Mouse (Mus musculus): ENCODE data around the gene Iqcn.

Iqcn gene

DNA sequence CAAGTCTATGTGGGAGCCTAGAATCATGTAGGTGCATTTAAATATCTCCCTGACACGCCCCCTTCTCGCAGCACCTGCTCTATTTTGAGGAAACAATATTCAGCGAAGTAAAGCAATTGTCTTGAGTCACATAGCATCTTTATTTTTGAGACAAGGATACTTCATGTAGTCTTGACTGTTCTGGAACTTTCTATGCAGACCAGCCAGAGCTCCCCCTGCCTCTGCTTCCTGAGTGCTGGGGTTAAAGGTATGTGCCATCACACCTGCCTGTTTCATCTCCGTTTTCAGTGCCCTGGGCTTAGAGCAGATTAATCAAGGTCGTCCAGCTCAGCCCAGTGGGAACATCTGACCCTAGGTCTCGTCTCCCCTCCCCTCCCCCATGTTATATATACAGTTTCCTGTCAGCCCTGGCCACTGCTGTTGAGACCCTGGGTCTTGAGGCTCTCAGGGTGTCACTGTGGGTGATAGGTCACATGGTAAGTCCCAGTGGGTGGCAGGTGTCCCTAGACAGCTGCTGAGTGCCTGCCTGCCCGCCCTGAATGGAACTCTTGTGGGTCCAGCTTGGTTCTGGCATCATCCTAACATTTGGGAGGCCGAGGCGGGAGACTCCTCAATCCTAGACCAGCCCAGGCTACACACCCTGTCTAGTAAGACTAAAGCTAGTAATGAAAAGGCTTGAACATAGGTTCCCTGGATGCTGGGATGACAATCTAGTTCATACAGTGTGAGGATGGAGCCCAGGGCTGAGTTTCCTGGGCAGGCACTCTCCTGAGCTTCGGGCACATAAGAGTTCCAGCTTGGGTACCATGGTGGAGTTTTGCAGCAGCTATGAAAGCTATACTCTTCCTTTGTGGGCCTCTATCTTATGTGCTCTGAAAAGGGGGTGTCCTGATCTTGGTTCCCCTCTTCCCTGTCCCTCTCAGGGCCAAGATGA, 1.9 kb upstream of the Iqcn start:
- DNase-seq = peak; percentile 96

DNA sequence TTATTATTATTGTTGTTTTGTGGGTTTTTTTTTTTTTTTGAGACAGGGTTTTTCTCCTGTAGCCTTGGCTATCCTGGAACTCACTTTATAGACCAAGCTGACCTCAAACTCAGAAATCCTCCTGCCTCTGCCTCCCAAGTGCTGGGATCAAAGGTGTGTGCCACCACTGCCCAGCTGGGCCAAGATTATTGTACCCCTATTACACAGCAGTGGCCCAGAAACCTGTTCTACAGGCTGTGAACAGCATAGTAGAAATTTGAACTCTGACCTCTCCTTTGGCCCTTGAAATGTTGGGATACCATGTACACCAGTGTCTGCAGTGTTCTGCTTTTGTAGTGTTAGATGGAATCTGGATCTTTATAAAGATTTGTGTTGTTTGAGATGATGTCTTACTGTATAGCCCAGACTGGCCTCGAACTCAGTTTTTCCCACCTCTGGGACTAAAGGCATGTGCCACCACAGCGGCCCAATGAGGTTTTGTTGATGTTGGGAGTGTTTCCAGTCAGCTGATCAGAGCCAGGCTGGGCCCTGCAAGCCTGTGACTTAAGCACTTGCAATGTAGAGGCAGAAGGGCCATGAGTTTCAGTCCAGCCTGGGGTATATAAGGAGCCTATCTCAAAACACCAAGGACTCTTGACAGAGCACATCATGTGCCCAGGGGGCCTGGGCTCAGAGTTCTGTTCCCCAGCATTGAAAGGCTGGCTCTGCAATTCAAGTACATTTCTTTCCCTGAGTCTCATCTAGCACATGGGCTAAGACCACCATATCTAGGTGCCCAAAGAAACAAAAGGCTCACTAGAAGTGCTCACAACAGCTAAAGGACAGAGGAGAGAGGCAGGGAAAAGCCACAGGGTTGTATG, 1.0 kb upstream of the Iqcn start:
- DNase-seq = peak; percentile 95

GRCm38 (mm10) chr8:70702842-70703182, 445 bp upstream of the Iqcn start:
- peak; percentile 99 for DNase-seq

DNA sequence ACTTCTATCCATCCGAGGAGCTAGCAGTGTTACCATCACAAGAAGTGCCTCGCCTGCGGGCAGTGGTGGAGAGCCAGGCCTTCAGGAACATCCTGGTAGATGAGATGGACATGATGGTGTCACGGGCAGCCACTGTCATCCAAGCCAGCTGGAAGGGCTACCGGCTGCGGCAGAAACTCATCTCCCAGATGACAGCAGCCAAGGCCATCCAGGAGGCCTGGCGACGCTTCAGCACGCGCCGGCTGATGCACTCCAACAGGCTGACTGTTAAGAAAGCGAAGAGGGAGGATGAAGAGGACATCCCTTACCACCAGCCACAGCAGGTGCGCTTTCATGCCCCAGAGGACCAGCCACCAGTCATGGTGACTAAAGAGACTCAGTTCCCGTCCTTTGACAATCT, 5.0 kb downstream of the Iqcn start:
- DNase-seq = peak; percentile 93

DNA sequence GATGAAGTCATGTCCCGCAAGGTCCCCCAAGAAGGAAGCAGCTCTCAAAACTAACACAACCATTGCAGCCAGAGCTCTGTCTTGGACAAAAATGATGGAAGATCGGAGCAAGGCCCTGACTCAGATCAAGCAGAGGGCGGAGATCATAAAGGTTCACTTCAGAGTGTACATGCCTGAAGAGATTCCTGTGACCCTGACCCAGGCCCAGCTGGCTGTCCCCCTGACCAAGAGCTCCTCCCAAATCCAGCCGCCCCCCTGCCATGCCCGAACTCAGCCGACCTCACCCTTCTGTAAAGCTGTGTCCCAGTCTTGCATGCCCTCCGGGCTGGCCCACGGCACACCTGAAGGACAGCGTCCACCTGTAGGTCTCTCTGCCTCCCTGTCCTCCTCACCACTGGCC, 6.5 kb downstream of the Iqcn start:
- peak; percentile 91 for DNase-seq

DNA sequence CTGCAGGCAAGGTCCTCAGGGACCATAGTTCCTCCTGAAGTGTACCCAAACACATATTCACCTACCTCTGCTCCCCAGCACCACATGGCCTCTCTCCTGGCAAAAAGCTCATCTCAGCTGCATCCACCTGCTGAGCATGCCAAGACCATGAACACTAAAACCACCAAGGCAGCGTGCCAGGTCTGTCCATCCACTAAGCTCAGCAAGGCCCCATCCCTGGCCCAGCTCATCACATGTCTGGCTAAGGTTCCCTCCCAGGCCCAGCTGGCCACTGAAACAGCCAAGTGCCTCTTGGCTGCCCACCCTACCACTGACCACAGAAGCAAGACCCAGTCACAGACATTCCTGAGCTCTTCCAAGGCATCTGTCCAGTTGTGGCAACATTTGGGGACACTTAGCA, 7.0 kb downstream of the Iqcn start:
- peak; percentile 97 for DNase-seq

DNA sequence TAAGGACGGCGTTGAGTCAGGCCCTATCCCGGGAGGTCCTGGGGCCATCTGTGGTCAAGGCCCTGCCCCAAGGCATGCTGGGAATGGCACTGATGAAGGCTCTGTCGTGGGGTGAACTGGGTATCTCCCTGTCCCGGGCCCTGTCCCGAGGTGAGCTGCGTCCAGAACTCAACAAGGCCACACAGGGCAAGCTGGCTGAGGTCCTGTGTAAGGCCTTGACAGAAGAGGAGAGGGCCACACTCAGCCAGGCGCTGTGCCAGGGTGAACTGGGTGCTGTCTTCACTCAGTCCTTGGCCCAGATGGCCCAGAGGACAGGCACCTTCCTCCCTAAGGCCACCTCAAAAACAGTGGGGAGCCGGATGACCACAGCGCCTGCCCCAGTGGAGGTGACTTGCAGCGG, 7.8 kb downstream of the Iqcn start:
- peak; percentile 93 for DNase-seq

GRCm38 (mm10) chr8:70713991-70714390, 10.7 kb downstream of the Iqcn start:
- peak; percentile 92 for DNase-seq

GRCm38 (mm10) chr8:70715086-70715485, 11.8 kb downstream of the Iqcn start:
- DNase-seq = peak; percentile 87

DNA sequence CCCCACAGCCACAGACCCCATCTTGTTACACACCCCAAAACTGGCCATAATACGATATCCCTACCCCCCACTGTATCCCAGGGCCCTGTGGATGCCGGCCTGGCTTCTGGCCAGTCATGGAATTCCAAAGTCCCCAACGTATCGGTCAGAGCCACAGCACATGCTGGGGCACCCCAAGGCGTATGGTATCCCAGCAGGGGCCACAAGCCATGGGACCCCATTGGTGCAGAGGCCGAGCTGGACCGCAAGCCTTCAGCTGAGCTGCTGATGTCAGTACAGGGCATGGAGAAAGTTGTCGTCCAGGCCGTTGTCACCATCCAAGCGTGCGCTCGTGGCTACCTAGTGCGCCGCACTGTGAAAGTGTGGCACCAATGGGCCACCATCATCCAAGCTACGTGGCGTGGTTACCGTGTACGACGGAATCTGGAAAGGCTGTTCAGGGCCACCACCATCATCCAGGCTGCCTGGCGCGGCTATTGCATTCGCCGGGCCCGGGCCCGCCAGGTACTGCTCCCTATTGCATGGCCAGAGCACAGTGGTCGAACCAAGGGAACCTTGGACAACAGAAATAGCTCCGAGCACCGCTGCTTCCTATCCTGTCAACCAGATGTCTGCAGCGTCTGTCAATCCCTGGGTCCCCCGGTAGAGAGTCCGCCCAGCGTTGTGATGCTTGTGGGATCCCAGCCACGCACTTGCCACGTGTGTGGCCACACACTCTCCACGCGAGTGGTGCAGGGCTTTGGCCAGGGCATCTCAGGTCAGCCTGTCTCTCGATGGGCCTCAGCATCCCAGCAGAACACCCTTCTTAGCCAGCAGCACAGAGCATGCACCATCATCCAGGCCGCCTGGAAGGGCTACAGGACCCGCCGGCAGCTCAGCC, 13.5 kb downstream of the Iqcn start:
- peak; percentile 92 for DNase-seq

GRCm38 (mm10) chr8:70718297-70718696, 15.0 kb downstream of the Iqcn start, which contains the start of gene Gm3336:
Gene Gm3336, plus strand, starts transcription at chr8:70718543.
- DNase-seq = peak; percentile 95

DNA sequence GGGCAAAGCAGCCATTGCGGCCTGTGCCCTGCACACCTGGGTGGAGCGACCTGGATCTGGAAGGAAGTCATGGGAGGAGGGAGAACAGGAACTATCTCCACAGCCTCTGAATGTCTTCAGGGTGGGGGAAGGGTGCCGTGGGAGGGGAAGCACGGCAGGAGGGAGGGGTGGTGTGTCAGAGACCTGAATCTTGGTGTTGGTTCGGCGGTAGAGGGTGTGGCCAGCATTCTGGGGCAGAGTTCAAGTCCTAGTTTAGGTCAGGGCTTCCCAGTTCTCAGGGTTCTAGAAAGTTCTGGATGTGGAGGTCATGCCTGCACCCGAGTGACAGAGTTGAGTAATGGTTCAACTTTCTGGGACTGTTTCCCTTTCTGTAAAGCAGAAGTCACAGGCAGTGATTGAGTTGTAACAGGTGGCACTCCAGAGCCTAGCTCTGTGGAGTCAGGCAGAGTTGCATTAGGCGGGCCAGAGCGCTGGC, 16.6 kb downstream of the Iqcn start:
- DNase-seq = peak; percentile 95

GRCm38 (mm10) chr8:70720739-70721138, 17.5 kb downstream of the Iqcn start:
- peak; percentile 96 for DNase-seq

DNA sequence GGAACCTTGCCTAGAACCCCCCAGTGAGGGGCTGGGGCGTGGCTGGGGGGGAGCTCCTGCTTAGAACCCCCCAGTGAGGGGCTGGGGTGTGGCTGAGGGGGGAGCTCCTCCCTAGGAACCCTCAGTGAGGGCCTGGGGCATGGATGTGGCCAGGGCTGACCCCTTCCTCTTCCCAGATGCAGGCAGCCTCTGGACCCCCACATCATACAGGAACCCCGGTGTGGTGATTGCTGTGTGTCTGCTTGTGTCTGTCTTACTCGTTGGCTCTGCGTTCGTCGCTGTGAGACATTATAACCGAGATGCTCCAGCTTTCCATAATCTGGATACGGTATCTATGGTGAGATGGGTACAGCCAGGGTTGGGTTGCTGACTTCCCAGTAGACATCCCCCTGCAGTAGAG, 18.3 kb downstream of the Iqcn start:
- DNase-seq = peak; percentile 93

- DNase-seq = peak; percentile 89
Observed at GRCm38 (mm10) chr8:70723486-70724210, 20.4 kb downstream of the Iqcn start, which contains the start of gene Pde4c. Gene Pde4c, plus strand, starts transcription at chr8:70723720.

- DNase-seq = peak; percentile 76
Observed at GRCm38 (mm10) chr8:70724216-70724615, 21.0 kb downstream of the Iqcn start.

- DNase-seq = peak; percentile 88
Observed at GRCm38 (mm10) chr8:70725792-70726447, 22.7 kb downstream of the Iqcn start.

DNA sequence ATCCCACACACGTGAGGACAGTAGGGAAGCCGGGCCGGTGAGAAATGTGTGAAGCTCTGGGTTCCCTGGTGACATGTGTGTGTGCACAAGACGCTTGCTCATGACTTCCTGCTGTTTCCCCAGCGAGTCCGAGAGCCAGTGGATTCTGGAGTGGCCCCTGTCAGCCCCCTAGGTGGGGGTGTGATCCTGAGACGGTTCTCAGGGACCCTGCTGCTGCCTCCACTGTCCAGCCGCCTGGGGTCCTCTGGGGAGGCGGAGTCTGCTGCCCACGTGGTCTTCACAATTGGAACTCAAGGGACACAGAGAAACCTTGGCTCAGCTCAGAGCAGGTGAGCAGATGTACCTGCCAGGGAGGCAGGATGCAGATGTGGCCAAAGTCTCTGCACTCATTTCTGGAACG, 23.5 kb downstream of the Iqcn start:
- peak; percentile 90 for DNase-seq

GRCm38 (mm10) chr8:70729808-70730475, 26.7 kb downstream of the Iqcn start:
- peak; percentile 88 for DNase-seq

GRCm38 (mm10) chr8:70730956-70731355, 27.7 kb downstream of the Iqcn start:
- DNase-seq = peak; percentile 89

GRCm38 (mm10) chr8:70737705-70738104, 34.4 kb downstream of the Iqcn start:
- DNase-seq = no peak

All from heart, adult 11 months (tissue).